Mouse (Mus musculus): ENCODE data around the gene Twf2. TPM values are rescaled to one million over a fixed set of nuclear protein-coding genes. Genes with fewer than 3 reads are reported as not detected.

Twf2 gene
- polyA plus RNA-seq, 2 experiments = 14.9 to 18.7 TPM

GRCm38 (mm10) chr9:106171346-106172158 lies 31.4 kb upstream of the Twf2 start:
- Histone ChIP-seq H3K27me3 (ENCODE audit: control insufficient read depth, insufficient read depth, low read length) (no peaks in the 10 kb centered on the region), H3K4me2 (ENCODE audit: low read depth) (peak overlapping the region; percentile 94), H3K27ac (peak overlapping the region; percentile 71), H3K9ac (replicated peaks) (peak overlapping the region; percentile 83), H3K36me3 (replicated peaks; ENCODE audit: control insufficient read depth, insufficient read depth, low read depth) (peaks cover 9% of the 10 kb centered on the region), H3K4me1 (replicated peaks; ENCODE audit: control insufficient read depth in 2 of 2, insufficient read depth in 2 of 2, low read length in 1 of 2) (peaks cover 21% of the 10 kb centered on the region in 2 experiments), H3K9me3 (ENCODE audit: control insufficient read depth, low read length) (no peaks in the 10 kb centered on the region), H3K4me3 (ENCODE audit: insufficient read depth in 1 of 2, low read depth in 2 of 2, low read length in 2 of 2) (peak overlapping the region; percentile 82 to 95)
- DNase-seq (ENCODE audit: low read depth in 3 of 3, low spot score in 3 of 3) (peak in 1 of 3 experiments; percentile 19), ATAC-seq (ENCODE audit: insufficient read depth) (peak; percentile 33)
- WGBS (ENCODE audit: insufficient replicate concordance) = under 1% methylated on average over 30 of the region's 30 CpGs
- TF ChIP-seq CTCF (IDR thresholded peaks at IDR 0.05; ENCODE audit: low read depth) (no peak), EP300 (IDR thresholded peaks at IDR 0.05; ENCODE audit: low read depth) (no peak)

DNA sequence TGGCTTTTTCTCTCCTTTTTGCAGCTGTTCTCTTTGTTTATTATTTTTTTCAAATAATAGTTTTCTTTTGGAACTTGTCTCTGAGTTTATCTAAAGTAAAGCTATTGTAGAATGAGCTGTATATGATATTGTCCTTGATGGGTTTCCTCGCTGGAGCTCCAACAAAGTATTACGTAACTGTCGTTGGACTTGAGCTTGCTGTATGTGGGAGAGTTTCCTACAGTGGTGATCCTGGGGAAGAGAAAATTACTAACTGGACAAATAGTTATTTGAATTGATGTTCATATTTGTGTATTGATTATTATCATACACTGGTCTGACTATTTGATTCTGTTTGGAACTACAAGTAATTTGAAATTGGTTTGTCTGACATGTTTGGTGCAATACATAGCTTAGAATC lies 30.4 kb upstream of the Twf2 start:
- Histone ChIP-seq H3K27me3 (ENCODE audit: control insufficient read depth, insufficient read depth, low read length) (no peaks in the 10 kb centered on the region), H3K9me3 (ENCODE audit: control insufficient read depth, low read length) (no peaks in the 10 kb centered on the region), H3K4me1 (replicated peaks; ENCODE audit: control insufficient read depth in 2 of 2, insufficient read depth in 2 of 2, low read length in 1 of 2) (peaks cover 18 to 21% of the 10 kb centered on the region in 2 experiments), H3K4me3 (ENCODE audit: insufficient read depth in 1 of 2, low read depth in 2 of 2, low read length in 2 of 2) (peak overlapping the region; percentile 82 to 95; a peak in 3 of 4 replicates), H3K36me3 (replicated peaks; ENCODE audit: control insufficient read depth, insufficient read depth, low read depth) (peaks cover 18% of the 10 kb centered on the region), H3K27ac (no peak overlapping the region), H3K9ac (replicated peaks) (peak overlapping the region; percentile 83), H3K4me2 (ENCODE audit: low read depth) (peak overlapping the region; percentile 94)
- 9% methylated on average over 3 of the region's 3 CpGs for WGBS (ENCODE audit: insufficient replicate concordance)
- TF ChIP-seq EP300 (IDR thresholded peaks at IDR 0.05; ENCODE audit: low read depth) (no peak), CTCF (IDR thresholded peaks at IDR 0.05; ENCODE audit: low read depth) (no peak)
- ATAC-seq (ENCODE audit: insufficient read depth) (no peak), DNase-seq (ENCODE audit: low read depth in 3 of 3, low spot score in 3 of 3) (no peak)

DNA sequence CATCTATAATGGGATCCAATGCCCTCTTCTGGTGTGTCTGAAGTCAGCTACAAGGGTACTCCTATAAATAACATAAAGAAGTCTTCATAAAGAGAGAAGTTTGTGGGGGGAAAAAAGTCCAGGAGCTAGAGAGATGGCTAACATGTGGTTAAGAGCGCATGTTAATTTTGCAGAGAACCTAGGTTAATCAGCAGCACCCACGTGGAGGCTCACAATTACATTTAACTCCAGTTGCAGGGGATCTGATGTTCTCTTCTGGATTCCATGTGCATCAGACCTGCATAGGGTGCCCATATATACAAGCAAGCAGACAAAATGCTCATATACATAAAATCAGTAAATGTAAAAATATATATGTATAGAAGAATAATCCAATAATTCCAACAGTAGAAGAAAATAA lies 29.5 kb upstream of the Twf2 start:
- DNase-seq (ENCODE audit: low read depth in 3 of 3, low spot score in 3 of 3) (no peak), ATAC-seq (ENCODE audit: insufficient read depth) (no peak)
- no peak for TF ChIP-seq EP300 (IDR thresholded peaks at IDR 0.05; ENCODE audit: low read depth)
- TF ChIP-seq CTCF (IDR thresholded peaks at IDR 0.05; ENCODE audit: low read depth) = no peak
- H3K27ac ChIP-seq = no peak overlapping the region
- peaks cover 18 to 21% of the 10 kb centered on the region in 2 experiments for H3K4me1 ChIP-seq (replicated peaks; ENCODE audit: control insufficient read depth in 2 of 2, insufficient read depth in 2 of 2, low read length in 1 of 2)
- H3K36me3 ChIP-seq (replicated peaks; ENCODE audit: control insufficient read depth, insufficient read depth, low read depth) = peaks cover 26% of the 10 kb centered on the region
- peak overlapping the region; percentile 28; the same call in 1 of the 2 replicates for H3K9ac ChIP-seq (replicated peaks)
- 37% methylated on average over 2 of the region's 2 CpGs for WGBS (ENCODE audit: insufficient replicate concordance)
- no peaks in the 10 kb centered on the region for H3K27me3 ChIP-seq (ENCODE audit: control insufficient read depth, insufficient read depth, low read length)
- H3K9me3 ChIP-seq (ENCODE audit: control insufficient read depth, low read length) = no peaks in the 10 kb centered on the region
- peak overlapping the region; percentile 3 to 82; a peak in 3 of 4 replicates for H3K4me3 ChIP-seq (ENCODE audit: insufficient read depth in 1 of 2, low read depth in 2 of 2, low read length in 2 of 2)
- peak overlapping the region; percentile 94 for H3K4me2 ChIP-seq (ENCODE audit: low read depth)

- H3K36me3 ChIP-seq (replicated peaks; ENCODE audit: control insufficient read depth, insufficient read depth, low read depth) = peaks cover 47% of the 10 kb centered on the region
- H3K27me3 ChIP-seq (ENCODE audit: control insufficient read depth, insufficient read depth, low read length) = no peaks in the 10 kb centered on the region
- no peak overlapping the region for H3K27ac ChIP-seq
- ATAC-seq (ENCODE audit: insufficient read depth) (no peak), DNase-seq (ENCODE audit: low read depth in 3 of 3, low spot score in 3 of 3) (no peak)
- H3K9me3 ChIP-seq (ENCODE audit: control insufficient read depth, low read length) = no peaks in the 10 kb centered on the region
- no peak overlapping the region for H3K4me2 ChIP-seq (ENCODE audit: low read depth)
- WGBS (ENCODE audit: insufficient replicate concordance) = 48% methylated on average over 3 of the region's 3 CpGs
- no peak overlapping the region for H3K9ac ChIP-seq (replicated peaks)
- H3K4me3 ChIP-seq (ENCODE audit: insufficient read depth in 1 of 2, low read depth in 2 of 2, low read length in 2 of 2) = no peak overlapping the region
- TF ChIP-seq CTCF (IDR thresholded peaks at IDR 0.05; ENCODE audit: low read depth) = no peak
- TF ChIP-seq EP300 (IDR thresholded peaks at IDR 0.05; ENCODE audit: low read depth) = no peak
- H3K4me1 ChIP-seq (replicated peaks; ENCODE audit: control insufficient read depth in 2 of 2, insufficient read depth in 2 of 2, low read length in 1 of 2) = peaks cover 10 to 14% of the 10 kb centered on the region in 2 experiments
Measured at GRCm38 (mm10) chr9:106175552-106176200, 27.2 kb upstream of the Twf2 start.

GRCm38 (mm10) chr9:106176769-106177168 lies 26.1 kb upstream of the Twf2 start:
- ATAC-seq (ENCODE audit: insufficient read depth) = no peak
- DNase-seq (ENCODE audit: low read depth in 3 of 3, low spot score in 3 of 3) = no peak
- peaks cover 58% of the 10 kb centered on the region for H3K36me3 ChIP-seq (replicated peaks; ENCODE audit: control insufficient read depth, insufficient read depth, low read depth)
- H3K9ac ChIP-seq (replicated peaks) = no peak overlapping the region
- no peak overlapping the region for H3K27ac ChIP-seq
- no peak overlapping the region for H3K4me3 ChIP-seq (ENCODE audit: insufficient read depth in 1 of 2, low read depth in 2 of 2, low read length in 2 of 2)
- TF ChIP-seq EP300 (IDR thresholded peaks at IDR 0.05; ENCODE audit: low read depth) = no peak
- TF ChIP-seq CTCF (IDR thresholded peaks at IDR 0.05; ENCODE audit: low read depth) = no peak
- no peak overlapping the region for H3K4me2 ChIP-seq (ENCODE audit: low read depth)
- 85% methylated on average over 5 of the region's 5 CpGs for WGBS (ENCODE audit: insufficient replicate concordance)
- no peaks in the 10 kb centered on the region for H3K27me3 ChIP-seq (ENCODE audit: control insufficient read depth, insufficient read depth, low read length)
- no peaks in the 10 kb centered on the region for H3K9me3 ChIP-seq (ENCODE audit: control insufficient read depth, low read length)
- H3K4me1 ChIP-seq (replicated peaks; ENCODE audit: control insufficient read depth in 2 of 2, insufficient read depth in 2 of 2, low read length in 1 of 2) = peaks cover 10 to 14% of the 10 kb centered on the region in 2 experiments
